Mouse (Mus musculus) cerebellum, adult 11-12 months (tissue): ENCODE measurements at regions not wholly inside any gene's neighbourhood (a gene's known extent, or its start where the extent isn't known, plus 50 kb on each side); places are given as distances from the start of the nearest gene placed in this dataset.
"Not testable (repeated sequence)": the region's sequence is repeated elsewhere in the genome, so short reads cannot be mapped to it uniquely, and the experiment has no call there.

Experiments used
- DNase-seq: peaks from one replicate; pipeline ENCODE4 v3.0.0; 2022

DNA sequence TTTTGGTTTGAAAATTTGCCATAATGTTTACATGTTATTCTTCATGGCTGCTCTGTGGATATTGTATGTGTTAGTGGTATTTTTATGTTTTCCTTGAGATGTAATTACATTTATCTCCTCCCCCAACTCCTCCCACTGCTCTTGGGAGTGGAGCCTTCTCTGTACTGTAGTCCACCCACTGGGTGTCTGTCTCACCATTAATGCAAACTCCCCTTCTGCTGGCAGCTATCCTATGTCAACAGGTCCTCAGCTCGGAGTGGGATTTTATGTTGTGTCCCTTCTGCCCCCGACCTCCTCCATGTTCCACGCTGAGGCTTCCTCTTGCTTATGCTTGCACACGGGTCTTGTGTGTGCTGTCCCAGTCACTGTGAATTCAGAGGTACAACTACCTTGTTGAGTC, 330.3 kb upstream of the Tmc3 start:
- no peak for DNase-seq

DNA sequence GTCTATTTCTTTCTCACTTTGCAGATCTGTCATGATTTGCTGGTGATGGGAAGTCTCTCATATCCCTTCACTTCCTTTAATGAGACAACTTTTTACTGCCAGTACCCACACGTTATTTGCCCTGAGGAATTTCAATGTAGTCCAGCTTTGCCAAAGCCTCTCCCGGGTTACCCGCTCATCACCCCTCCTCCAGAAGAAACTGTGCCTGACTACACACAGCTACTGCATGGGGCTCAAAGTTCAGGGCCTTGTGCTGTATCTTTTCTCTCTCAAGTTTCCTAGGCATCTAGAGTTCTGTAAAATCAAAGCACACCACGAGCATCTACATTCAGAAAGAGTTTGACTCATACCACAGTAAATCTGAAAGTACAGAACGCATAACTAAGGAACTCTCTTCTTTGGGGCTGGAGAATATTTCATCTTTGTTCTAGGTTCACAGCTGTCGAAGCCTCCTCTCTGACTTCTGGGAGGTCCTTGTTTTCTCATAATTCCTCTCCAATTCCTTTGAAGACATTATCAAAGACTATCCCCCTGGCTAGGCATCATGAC, 328.4 kb upstream of the Tmc3 start:
- DNase-seq = no peak

DNA sequence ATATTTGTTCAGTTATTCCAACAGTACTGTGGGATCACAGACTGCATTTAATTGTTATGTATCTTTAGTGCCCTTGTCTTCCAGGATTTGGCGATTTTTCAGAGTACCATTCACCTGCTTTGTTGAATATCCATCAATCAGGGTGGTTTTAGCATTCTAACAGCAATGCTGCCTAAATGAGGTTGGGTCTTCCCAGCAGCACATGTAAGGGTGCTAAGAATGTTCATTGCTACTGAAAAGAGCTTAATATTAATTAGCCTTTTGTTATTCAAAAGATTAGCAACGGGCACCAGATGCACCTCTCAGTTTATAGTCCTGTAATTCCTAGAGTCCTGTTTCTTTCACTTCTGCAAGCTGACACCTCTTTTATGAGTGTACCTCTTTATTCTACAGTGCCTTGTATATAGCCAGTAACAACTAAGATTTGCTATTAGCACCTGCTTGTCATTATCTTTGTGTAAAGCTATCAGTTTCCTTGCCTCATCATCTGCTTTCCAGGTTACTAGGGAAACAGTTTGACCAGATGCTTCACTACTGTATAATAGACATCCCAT, 326.3 kb upstream of the Tmc3 start:
- no peak for DNase-seq

DNA sequence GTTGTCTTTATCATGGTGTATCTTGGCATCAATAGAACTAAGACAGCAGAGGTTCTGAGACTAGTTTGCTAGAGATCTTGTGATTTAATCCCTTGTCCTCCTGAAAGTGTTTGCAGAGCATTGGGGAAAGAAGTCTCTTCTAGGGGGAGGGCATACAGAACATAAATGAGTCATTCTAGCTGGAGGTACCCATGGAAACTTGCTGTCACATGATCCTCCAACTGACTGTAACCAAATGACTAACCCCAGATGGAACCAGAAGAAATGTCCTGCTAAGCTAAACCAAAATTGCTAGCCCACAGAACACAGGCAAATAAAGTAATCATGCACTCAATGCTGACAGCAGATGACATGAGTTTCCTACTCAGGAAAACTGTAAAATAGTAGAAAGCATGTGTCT, 323.2 kb upstream of the Tmc3 start:
- no peak for DNase-seq

DNA sequence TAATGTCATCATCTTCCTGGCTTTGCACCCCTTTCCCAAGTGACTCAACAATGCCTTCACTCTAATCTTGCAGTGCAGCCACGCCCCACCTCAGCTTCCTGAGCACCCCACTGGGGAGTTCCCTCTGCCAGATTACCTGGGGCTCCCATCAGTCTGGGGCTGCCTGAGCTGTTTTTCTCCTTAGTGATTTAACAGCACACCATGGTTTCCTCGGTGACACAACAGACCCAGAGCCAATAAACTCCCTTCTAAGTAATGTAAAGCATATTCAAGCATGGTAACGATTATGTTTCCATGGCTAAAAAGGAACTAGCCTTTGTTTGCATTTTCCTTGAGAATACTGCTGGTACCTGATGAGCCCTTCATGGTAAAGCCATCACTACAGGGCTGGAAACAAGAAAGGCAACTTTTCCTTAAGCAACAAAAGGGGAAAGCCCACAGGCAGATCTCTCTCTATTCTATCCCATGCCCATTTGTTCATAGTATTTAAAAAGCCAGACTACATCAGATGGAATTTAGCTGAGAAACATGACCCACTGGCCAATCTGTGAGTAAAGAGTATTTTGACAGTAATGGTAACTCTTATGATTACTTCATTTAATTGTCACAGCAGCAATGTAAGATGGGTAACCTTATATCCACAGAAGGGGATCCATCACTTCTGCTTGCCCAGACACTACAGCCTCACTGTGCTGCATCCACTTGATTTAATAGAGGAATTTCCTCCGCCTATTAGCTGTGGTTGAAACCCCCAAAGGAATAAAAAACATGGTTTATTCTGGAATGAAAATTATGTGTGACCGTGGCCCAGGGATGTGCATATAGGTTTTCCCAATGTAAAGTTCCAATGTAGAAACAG, 294.6 kb upstream of the Tmc3 start:
- DNase-seq = no peak

DNA sequence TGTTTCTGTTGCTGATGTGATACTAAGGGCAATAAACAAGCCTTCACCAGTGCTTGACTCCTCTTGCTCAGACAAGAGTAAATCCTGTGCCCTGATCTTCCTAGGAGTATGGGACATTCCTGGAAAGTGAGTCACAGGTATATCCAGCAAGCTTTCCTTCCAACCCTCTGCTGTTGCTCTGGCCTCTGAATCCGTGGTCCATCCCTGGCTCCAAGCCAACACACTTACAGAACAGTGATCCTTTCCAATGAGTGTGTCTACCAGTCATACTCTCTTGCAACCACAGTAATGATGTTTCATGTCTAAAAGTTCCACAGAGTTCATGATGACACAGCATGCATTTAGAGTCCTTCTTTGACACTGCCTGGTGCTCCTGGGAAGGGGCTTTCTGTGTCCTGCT, 277.6 kb upstream of the Tmc3 start:
- DNase-seq = no peak

DNA sequence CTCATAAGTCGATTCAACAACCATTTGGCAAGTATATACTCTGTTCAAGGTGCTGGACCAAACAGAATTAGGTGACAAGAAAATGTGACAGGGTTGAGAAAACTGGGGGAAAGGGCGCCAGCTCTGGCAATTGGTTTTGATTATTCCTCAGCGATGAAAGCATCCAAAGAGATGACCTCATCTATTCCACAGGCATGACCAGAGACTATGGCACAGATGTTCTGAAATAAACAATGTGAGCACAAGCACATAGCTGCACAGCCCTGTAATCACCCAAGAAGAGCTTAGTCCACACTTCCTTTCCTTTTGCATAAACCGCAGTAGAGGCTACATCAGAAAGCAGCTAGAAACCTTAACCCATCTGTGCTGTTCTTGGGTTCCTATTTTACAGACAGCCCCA, 272.6 kb upstream of the Tmc3 start:
- no peak for DNase-seq

DNA sequence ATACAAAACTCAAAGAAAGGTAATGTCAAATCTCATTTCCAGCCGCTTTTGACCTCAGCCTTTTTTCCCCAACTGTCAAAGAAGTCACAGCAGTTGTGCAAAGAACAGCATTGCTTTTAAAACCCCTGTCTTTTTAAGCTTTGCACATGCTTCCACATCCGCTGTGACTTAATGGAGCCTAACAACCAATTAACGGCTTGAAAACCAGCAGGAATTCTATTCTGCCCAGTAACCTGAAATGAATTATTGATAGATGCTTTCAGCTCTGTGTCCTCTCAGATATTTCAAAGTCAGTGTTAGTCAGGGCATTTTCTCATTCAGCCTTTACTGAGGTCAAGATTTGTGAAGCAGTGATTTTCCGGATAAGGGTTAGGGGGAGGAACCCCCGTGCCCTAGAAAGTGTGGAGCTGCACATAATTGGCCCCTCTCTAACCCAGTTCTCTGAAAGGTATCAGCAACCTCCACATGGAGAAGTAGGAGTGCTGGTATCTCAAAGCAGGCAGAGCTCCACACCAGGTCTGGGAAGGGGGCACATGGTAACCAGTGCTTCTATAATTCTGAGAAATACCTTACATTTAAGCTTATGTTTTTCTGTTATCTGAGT, 254.8 kb upstream of the Tmc3 start:
- DNase-seq = no peak

DNA sequence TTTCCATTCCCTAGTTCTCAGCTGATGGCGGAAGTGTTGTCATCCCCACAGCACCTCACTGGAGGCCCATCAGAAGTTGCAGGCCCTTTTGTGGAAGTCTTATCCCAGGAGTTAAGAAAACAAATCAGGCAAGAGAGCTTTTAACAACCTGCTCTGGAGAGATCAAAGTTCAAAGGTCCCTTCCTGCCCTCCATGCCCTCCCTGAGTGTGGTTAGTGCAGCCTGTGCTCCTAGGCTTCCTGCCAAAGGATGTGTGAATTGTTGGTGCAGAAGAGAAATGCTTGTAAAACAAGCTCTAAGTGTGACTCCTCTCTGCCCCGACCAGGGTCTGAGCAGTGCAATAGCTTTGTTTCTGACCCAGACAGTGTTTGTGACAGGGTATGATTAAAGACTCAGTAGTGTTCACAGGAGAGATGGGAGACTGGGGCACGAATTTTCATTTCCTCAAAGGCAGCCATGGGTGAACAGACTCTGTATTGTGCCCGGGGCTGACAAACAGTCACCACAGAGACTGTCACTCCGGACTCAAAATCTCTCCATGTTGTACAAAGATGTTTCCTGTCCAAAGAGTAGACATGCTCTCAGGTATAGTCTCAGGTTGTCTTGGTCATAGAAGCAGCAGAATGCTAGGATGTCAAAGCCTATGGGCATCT, 237.5 kb upstream of the Tmc3 start:
- no peak for DNase-seq

DNA sequence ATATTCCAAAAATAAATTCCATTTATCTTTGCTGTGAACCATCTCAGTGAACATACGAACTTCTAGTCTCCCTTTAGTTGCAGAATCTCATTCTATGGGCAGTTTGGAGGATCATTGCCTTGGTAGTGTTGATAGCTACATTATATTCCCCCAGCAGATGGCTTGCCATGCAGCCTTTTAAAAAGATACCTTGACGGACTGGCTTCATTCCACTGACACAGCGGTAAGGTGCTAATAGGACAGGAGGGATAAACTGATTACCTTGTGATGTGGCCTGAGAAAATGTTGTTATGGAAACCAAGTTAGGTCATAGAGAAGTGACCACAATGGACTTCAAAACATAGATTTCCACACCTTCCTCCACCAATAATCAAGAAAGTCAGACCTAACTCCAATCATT, 215.5 kb upstream of the Tmc3 start:
- DNase-seq = peak; percentile 19

DNA sequence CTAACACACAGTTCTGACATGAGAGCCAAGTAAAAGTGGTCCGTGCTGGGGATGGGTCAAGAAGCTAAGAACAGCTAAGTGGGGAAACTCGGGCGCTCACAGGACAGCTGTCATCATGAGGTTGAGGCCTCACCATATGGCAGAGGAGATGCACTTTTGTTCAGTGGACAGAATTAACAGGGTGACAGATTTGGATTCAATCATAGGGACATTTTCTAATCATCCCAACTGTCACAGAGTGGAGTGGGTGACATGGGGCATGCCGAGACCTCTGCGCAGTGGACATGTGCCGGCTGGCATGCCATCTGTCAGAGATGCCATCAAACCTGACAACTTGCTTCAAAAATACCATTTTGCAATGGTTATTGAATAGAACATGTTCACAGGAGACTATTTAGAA, 215.1 kb upstream of the Tmc3 start:
- peak; percentile 67 for DNase-seq

DNA sequence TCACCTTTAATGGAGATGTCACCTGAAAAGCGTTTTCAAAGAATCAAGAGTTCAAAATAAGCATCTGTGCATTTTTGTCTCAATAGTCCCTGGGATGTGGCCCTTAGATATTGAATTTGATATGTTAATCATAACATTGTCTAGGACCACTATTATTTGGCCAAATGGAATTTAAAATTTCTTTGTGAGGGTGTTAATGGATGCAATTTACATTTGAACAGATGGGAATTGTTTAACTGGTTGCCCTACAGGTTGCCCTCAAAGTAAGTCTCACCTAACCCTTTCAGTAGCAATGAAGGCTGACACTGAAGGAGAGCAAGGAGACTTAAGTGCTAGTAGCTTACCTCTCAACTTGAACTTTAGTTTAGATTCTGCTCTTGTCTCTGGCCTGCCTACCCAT, 207.9 kb upstream of the Tmc3 start:
- DNase-seq = no peak

DNA sequence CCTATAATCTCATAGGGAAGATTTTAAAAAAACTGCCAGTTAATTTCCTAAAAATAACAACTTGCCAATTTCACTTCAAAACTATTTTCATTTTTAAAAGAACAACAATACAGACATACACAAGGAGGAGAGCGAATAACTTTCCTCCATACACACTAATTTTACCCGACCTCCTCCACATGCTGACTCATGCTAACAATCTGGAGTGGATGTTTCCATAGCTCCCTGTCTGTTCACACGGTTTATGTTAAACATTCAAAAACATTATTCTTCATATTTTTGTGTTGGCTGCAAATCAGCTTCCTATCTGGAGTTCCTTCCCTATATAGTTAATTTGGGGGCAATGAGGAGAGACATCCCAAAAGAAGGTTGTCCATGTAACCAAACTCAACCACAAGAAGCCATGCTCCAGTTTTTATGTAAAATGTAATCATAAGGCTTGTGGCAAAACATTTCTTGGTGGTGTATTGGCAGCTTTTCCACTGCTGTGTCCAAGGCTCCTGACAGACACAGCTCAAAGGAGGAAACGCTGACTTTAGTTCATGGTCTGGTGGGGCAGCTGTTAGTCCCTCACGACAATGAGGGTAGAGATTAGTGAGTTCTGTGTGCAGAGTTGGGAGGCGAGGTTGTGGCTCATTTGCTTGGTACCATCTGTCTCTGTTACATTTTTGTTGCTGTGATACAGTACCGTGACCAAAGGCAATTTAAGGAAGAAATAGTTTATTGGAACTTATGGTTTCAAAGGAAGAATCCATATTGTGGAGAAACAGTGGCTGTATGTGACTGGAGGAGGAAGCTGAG, 203.1 kb upstream of the Tmc3 start:
- DNase-seq = no peak

DNA sequence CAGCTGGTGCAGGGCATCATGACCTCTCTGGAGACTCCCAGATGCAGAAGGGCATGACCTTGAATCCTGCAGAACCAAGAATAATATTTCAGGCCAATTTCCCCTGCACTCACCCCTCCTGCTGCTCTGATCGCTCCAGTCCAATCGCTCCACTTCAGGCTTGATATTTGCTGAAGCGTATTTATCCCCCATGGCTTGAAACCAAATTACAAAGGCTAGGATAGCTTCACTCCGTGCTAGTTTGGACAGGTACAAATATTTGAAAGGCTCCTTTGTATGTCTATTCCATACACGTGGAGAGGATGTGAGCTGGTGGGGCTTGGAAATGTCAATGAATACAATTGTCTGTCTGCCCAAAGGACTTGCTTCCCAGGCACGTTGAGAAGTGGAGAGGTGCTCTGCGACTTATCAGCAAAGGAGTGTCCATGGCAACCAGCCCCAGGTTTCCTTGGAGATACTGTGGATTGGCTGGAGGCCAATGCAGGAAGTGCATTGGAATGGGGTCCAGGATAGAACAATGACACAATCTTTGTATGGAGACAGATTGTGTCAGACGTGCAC, 201.8 kb upstream of the Tmc3 start:
- no peak for DNase-seq

DNA sequence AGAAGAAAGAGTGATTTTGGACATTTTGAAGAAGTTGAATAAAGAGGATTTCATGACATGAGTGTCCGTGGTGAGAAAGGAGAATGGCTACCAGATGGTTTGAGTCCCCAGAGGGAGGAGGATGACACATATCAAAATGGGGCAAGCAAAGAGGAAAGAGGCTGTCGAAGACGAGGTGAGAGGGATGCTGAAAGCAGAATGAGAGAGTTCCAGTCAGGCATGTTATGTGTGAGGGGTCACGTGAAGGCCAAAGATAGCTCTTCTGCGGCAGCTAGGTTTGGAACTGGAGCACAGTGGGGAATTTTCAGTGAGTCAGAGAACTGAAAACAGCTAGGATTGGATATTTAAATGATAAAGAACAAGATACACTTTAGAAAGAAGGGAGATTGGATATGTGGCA, 193.3 kb upstream of the Tmc3 start:
- DNase-seq = no peak

DNA sequence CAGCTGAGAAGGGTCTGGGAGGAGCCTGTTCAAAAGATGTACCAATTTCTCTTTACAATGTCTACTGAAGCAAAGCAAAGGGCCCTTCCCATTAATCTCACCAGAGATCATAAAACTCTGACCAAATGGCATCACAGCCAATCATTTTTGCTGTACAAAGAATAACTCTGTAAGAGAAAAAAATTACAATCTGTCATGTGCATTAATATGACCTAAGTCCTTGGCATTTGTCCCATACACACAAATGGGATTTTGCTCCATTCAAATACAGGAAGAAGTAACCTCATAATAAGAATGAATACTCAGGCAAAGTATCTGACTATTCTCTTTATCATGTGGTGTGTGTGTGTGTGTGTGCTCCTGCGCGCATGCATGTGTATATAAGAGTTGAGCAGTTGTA, 192.5 kb upstream of the Tmc3 start:
- no peak for DNase-seq

DNA sequence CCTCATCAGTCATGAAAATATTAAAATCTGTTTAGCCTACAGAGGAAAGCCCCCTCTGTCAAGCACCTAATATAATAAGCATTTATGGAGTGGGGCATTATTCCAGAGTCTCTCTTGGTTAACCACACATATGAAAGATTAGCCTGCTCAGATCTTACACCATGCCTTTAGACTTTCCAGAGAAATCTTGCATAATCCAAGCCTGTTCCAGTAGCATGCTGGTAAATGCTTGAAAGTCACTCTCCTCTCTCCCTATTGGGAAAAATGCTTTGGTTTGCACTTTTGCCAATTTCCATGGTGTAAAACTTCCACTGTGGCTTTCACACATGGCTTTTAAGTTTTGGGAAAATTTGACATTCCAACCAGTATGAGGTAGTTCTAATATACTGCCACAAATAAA, 192.1 kb upstream of the Tmc3 start:
- no peak for DNase-seq

DNA sequence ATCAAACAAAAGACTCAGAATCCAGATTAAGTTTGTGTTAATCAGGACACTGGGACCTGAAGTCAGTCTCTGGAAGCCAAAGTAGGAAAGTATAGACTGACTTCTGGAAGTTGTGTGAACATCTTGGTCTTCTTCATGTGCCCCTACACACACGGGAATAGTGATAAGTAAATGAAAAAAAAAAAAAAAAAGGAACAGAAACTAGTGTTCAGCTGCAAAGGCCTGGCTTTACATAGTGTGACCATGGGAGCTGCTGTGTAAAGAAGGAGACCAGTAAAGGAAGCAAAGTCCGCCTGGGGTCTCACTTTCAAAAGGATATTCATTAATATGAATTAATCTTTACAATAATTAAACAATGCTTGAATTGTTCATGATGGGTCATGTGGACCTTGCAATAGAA, 190.6 kb upstream of the Tmc3 start:
- DNase-seq = no peak

DNA sequence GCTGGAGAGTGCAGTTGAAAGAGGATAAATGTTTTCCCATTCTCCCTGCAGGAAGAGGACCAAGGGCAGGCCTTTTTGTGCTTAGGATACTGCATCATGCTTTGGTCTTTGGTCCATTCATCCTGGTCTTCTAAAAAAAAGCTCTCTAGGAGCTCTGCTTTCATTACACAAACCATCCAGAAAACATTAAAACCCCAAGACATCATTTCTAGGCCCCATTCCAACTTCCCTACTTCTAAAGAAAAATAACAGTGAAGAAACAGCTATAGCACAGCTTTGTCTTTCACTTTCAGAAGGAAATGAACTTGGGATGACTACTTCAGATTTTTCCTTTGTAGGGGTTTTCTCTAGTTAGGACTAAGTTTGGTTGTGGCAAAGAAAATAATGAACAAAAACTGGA, 185.1 kb upstream of the Tmc3 start:
- no peak for DNase-seq

DNA sequence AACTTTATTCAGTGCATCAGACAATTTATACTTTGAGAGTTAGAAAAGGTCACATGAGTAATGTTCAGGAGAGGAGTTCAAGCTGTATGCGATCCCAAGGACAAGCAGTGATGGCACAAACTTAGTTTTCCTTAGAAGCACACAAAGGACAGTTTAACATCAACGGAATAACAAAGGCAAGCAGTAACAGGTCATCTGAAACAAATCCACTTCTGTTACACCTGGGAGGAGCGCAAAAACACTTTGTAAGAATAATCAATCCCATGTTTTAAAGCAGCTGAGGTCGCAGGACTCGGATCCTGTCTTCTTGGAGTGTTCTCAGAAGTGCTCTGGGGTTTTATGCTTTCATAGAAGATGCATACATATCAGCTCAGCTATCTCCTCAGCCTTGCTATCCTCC, 183.7 kb upstream of the Tmc3 start:
- no peak for DNase-seq

DNA sequence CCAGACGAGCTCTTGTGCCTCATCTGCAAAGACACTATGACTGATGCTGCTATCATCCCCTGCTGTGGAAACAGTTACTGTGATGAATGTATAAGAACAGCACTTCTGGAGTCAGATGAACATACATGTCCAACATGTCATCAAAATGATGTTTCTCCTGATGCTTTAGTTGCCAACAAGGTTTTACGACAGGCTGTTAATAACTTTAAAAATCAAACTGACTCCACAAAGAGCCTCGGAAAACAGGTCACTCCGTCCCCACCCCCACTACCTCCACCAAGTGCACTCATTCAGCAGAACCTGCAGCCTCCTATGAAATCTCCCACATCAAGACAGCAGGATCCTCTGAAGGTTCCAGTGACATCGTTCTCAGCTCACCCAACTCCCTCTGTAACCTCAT, 172.0 kb upstream of the Tmc3 start:
- not testable (repeated sequence) for DNase-seq

DNA sequence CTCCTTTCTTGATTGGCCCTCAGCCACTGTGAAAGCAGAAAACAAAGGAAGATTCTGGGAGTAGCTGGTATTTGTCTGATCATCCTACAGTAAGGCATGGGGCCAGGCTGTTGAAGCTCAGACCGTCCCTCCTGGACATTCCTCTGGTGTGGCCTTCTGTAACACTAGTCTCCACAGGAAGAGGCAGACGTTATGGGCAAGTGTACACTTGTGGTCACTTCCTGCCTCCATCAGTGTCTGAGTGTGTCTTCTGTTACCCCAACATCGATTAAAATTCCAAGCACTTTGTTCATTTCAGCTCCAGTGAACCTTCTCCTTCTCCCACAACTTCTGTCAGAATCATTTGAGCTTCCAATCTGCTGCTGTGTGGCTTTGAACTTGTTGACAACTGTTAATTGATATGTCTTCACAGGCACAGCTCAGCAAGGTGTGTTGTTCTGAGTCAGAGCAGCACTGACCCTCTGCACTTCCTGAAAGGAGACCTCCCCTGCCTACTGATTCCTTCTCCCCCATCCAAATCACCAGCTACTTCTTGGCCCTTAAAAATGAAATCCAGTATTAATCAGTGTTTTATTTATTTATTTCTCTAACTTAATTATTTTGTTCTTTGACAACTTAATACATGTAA, 154.7 kb upstream of the Tmc3 start:
- no peak for DNase-seq
